Mouse (Mus musculus): ENCODE data around the gene Gpr83. TPM values are rescaled to one million over a fixed set of nuclear protein-coding genes. Genes with fewer than 3 reads are reported as not detected.

The Gpr83 gene
- polyA plus RNA-seq, 1 experiment from 2014 or later = 0.46 TPM

GRCm38 (mm10) chr9:14893388-14893787 is 33.4 kb downstream of the Gpr83 start:
- no peak for ATAC-seq (ENCODE audit: low FRiP score, low TSS enrichment)
- WGBS = 76% methylated on average over 9 of the region's 9 CpGs
- no peaks in the 10 kb centered on the region for H3K27me3 ChIP-seq (ENCODE audit: control insufficient read depth, insufficient read depth, low read length)

DNA sequence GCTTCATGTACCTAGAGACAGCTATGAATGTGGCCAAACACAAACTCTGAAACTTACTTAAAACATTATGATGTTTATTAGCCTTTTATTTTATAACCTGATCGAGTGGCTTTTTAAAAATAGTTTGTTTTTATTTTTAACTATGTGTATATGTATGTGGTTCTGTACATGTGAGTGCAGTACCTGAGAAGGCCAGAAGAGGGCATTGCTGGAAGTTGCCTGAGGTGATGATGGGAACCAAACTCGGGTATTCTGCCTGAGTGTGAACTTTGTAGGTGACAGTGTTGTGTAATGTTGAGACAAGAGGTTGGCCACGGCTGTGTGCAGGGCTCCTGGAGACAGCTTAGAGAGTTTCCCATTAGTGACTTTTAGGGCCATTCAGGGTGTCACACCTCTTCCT is 34.6 kb downstream of the Gpr83 start:
- 87% methylated on average over 3 of the region's 3 CpGs for WGBS
- no peaks in the 10 kb centered on the region for H3K27me3 ChIP-seq (ENCODE audit: control insufficient read depth, insufficient read depth, low read length)

More at GRCm38 (mm10) chr9:14893388-14893787, 33.4 kb downstream of the Gpr83 start:
- H3K4me3 ChIP-seq (ENCODE audit: low read length) = no peak overlapping the region
- H3K9ac ChIP-seq (ENCODE audit: low read depth, low read length) = no peak overlapping the region
- H3K27ac ChIP-seq (ENCODE audit: low read depth, low read length) = no peak overlapping the region
- H3K4me2 ChIP-seq (replicated peaks; ENCODE audit: low read depth, low read length) = no peak overlapping the region
- no peaks in the 10 kb centered on the region for H3K9me3 ChIP-seq (ENCODE audit: control insufficient read depth, low read length)
- H3K4me1 ChIP-seq (ENCODE audit: control insufficient read depth, insufficient read depth, low read length) = no peaks in the 10 kb centered on the region
- no peaks in the 10 kb centered on the region for H3K36me3 ChIP-seq (ENCODE audit: control insufficient read depth, insufficient read depth, low read length)

DNA sequence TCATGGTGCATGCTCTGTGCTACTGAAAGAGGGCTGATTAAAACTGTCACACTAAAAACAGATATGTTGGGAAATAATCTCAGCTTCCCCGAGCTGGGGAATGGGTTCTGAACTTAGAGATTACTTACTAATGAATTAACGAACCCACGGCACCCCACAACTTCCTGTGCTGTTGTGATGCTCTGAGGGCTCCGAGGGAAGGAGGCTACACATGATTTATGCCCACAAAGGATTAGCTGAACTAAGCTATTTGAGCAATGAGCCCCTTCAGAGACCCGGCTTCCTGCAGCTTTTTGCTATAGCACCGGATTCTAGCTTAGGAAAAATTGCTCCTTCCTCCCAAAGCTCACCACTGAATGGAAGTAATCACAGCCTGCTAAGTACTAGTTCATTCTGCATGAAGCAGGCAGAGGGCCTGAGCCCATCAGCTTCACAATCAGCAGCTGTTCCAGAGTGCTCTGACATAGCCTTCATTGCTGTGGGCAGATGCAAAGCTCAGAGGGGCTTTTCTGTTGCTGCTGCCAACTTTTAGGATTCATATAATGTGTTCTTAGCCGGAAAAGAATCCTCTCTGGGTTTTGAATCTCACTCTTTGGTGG is 35.3 kb downstream of the Gpr83 start:
- Histone ChIP-seq H3K9me3 (ENCODE audit: control insufficient read depth, low read length) (no peaks in the 10 kb centered on the region), H3K9ac (ENCODE audit: low read depth, low read length) (no peak overlapping the region), H3K4me3 (ENCODE audit: low read length) (no peak overlapping the region), H3K4me2 (replicated peaks; ENCODE audit: low read depth, low read length) (no peak overlapping the region), H3K27ac (ENCODE audit: low read depth, low read length) (no peak overlapping the region), H3K36me3 (ENCODE audit: control insufficient read depth, insufficient read depth, low read length) (no peaks in the 10 kb centered on the region), H3K27me3 (ENCODE audit: control insufficient read depth, insufficient read depth, low read length) (no peaks in the 10 kb centered on the region), H3K4me1 (ENCODE audit: control insufficient read depth, insufficient read depth, low read length) (no peaks in the 10 kb centered on the region)
- 43% methylated on average over 7 of the region's 7 CpGs for WGBS
- no peak for ATAC-seq (ENCODE audit: low FRiP score, low TSS enrichment)

More for the DNA sequence above, 34.6 kb downstream of the Gpr83 start:
- Histone ChIP-seq H3K36me3 (ENCODE audit: control insufficient read depth, insufficient read depth, low read length) (no peaks in the 10 kb centered on the region), H3K4me3 (ENCODE audit: low read length) (no peak overlapping the region), H3K27ac (ENCODE audit: low read depth, low read length) (no peak overlapping the region), H3K9ac (ENCODE audit: low read depth, low read length) (no peak overlapping the region), H3K9me3 (ENCODE audit: control insufficient read depth, low read length) (no peaks in the 10 kb centered on the region), H3K4me2 (replicated peaks; ENCODE audit: low read depth, low read length) (no peak overlapping the region), H3K4me1 (ENCODE audit: control insufficient read depth, insufficient read depth, low read length) (no peaks in the 10 kb centered on the region)
- no peak for ATAC-seq (ENCODE audit: low FRiP score, low TSS enrichment)

- no peaks in the 10 kb centered on the region for H3K9me3 ChIP-seq (ENCODE audit: control insufficient read depth, low read length)
- no peak overlapping the region for H3K4me2 ChIP-seq (replicated peaks; ENCODE audit: low read depth, low read length)
- no peaks in the 10 kb centered on the region for H3K27me3 ChIP-seq (ENCODE audit: control insufficient read depth, insufficient read depth, low read length)
- no peaks in the 10 kb centered on the region for H3K4me1 ChIP-seq (ENCODE audit: control insufficient read depth, insufficient read depth, low read length)
- H3K36me3 ChIP-seq (ENCODE audit: control insufficient read depth, insufficient read depth, low read length) = no peaks in the 10 kb centered on the region
- H3K9ac ChIP-seq (ENCODE audit: low read depth, low read length) = no peak overlapping the region
- no peak overlapping the region for H3K4me3 ChIP-seq (ENCODE audit: low read length)
- 81% methylated on average over 3 of the region's 3 CpGs for WGBS
- no peak overlapping the region for H3K27ac ChIP-seq (ENCODE audit: low read depth, low read length)
- ATAC-seq (ENCODE audit: low FRiP score, low TSS enrichment) = no peak
These were observed 37.1 kb downstream of the Gpr83 start for GRCm38 (mm10) chr9:14897102-14897501.

- Histone ChIP-seq H3K9me3 (ENCODE audit: control insufficient read depth, low read length) (no peaks in the 10 kb centered on the region), H3K4me1 (ENCODE audit: control insufficient read depth, insufficient read depth, low read length) (peaks cover 8% of the 10 kb centered on the region; the same call in 1 of the 2 replicates), H3K27me3 (ENCODE audit: control insufficient read depth, insufficient read depth, low read length) (no peaks in the 10 kb centered on the region), H3K4me2 (replicated peaks; ENCODE audit: low read depth, low read length) (no peak overlapping the region), H3K27ac (ENCODE audit: low read depth, low read length) (no peak overlapping the region), H3K9ac (ENCODE audit: low read depth, low read length) (no peak overlapping the region), H3K4me3 (ENCODE audit: low read length) (no peak overlapping the region), H3K36me3 (ENCODE audit: control insufficient read depth, insufficient read depth, low read length) (no peaks in the 10 kb centered on the region)
- no peak for ATAC-seq (ENCODE audit: low FRiP score, low TSS enrichment)
- WGBS = 51% methylated on average over 7 of the region's 7 CpGs
These were observed 41.7 kb downstream of the Gpr83 start for GRCm38 (mm10) chr9:14901757-14902156.

DNA sequence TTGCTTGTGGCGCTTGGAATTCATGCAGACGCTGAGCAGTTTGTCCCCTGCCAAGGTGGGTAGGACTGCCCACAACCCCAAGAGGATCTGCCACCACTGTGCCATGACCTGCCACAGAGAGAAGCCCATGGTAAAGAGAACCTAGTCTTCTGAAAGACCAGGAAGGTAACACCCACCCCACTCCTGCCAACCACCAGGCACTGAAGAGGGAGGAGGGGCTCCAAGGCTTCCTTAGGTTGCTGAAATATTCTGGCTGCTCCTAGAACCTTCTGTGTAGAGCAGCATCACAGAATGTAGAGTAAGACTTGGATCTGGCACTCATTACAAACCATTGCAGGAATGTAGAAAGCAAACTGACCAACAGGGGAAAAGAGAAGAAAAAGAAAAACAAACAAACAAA is 42.4 kb downstream of the Gpr83 start:
- Histone ChIP-seq H3K9ac (ENCODE audit: low read depth, low read length) (no peak overlapping the region), H3K36me3 (ENCODE audit: control insufficient read depth, insufficient read depth, low read length) (no peaks in the 10 kb centered on the region), H3K27ac (ENCODE audit: low read depth, low read length) (no peak overlapping the region), H3K4me2 (replicated peaks; ENCODE audit: low read depth, low read length) (no peak overlapping the region), H3K9me3 (ENCODE audit: control insufficient read depth, low read length) (no peaks in the 10 kb centered on the region), H3K4me3 (ENCODE audit: low read length) (no peak overlapping the region), H3K4me1 (ENCODE audit: control insufficient read depth, insufficient read depth, low read length) (peaks cover 8% of the 10 kb centered on the region; the same call in 1 of the 2 replicates), H3K27me3 (ENCODE audit: control insufficient read depth, insufficient read depth, low read length) (no peaks in the 10 kb centered on the region)
- no peak for ATAC-seq (ENCODE audit: low FRiP score, low TSS enrichment)
- WGBS = 100% methylated on average over 2 of the region's 2 CpGs

DNA sequence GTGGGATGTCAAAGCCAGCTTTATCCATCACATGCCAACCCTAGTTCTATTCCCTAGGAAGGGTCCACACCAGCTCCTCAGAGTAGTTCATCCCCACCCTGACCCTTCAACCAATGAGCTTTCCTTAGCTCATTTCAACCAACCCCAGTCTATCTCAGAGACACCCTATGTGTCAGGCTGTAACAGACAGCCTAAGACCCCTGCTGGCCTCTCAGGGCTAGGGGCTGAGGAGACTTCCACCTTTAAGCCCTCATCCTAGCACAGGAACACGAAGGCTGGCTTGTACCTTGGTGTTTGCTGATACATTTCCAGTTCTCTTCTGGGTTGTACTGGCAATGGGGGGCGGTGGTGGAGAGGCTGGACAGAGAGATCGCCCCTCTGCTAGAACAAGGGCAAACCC is 43.0 kb downstream of the Gpr83 start:
- H3K9me3 ChIP-seq (ENCODE audit: control insufficient read depth, low read length) = no peaks in the 10 kb centered on the region
- no peak overlapping the region for H3K9ac ChIP-seq (ENCODE audit: low read depth, low read length)

GRCm38 (mm10) chr9:14903581-14904378 is 43.8 kb downstream of the Gpr83 start, which contains the start of gene Izumo1r:
Izumo1r (minus strand) TSS chr9:14903949.
- WGBS = 31% methylated on average over 11 of the region's 11 CpGs
- H3K36me3 ChIP-seq (ENCODE audit: control insufficient read depth, insufficient read depth, low read length) = no peaks in the 10 kb centered on the region
- H3K4me2 ChIP-seq (replicated peaks; ENCODE audit: low read depth, low read length) = no peak within 1 kb of the TSS
- H3K27ac ChIP-seq (ENCODE audit: low read depth, low read length) = no peak within 1 kb of the TSS
- H3K9ac ChIP-seq (ENCODE audit: low read depth, low read length) = no peak within 1 kb of the TSS
- peak; percentile 75 for ATAC-seq (ENCODE audit: low FRiP score, low TSS enrichment)
- no peak within 1 kb of the TSS for H3K4me3 ChIP-seq (ENCODE audit: low read length)
- no peaks in the 10 kb centered on the region for H3K9me3 ChIP-seq (ENCODE audit: control insufficient read depth, low read length)
- H3K27me3 ChIP-seq (ENCODE audit: control insufficient read depth, insufficient read depth, low read length) = no peaks in the 10 kb centered on the region
- peaks cover 8% of the 10 kb centered on the region; the same call in 1 of the 2 replicates for H3K4me1 ChIP-seq (ENCODE audit: control insufficient read depth, insufficient read depth, low read length)

More for the DNA sequence above, 43.0 kb downstream of the Gpr83 start:
- H3K4me2 ChIP-seq (replicated peaks; ENCODE audit: low read depth, low read length) = no peak overlapping the region
- ATAC-seq (ENCODE audit: low FRiP score, low TSS enrichment) = no peak
- H3K27ac ChIP-seq (ENCODE audit: low read depth, low read length) = no peak overlapping the region
- H3K4me3 ChIP-seq (ENCODE audit: low read length) = no peak overlapping the region
- peaks cover 8% of the 10 kb centered on the region; the same call in 1 of the 2 replicates for H3K4me1 ChIP-seq (ENCODE audit: control insufficient read depth, insufficient read depth, low read length)
- WGBS = 91% methylated on average over 3 of the region's 3 CpGs
- no peaks in the 10 kb centered on the region for H3K27me3 ChIP-seq (ENCODE audit: control insufficient read depth, insufficient read depth, low read length)
- H3K36me3 ChIP-seq (ENCODE audit: control insufficient read depth, insufficient read depth, low read length) = no peaks in the 10 kb centered on the region

All from kidney, embryonic 14.5 days (tissue).